Mouse (Mus musculus) embryonic facial prominence, embryonic 15.5 days (tissue): ENCODE measurements at regions not wholly inside any gene's neighbourhood (a gene's known extent, or its start where the extent isn't known, plus 50 kb on each side); places are given as distances from the start of the nearest gene placed in this dataset.

Experiments used
- ATAC-seq: fragments of 200-750 bp; cut with Nextera tagmentation; 2 replicates; pipeline ENCODE4 v1.8.0; 2017; ENCODE audit warnings: low read depth, moderate TSS enrichment; ENCODE audit not compliant: insufficient number of reproducible peaks, low FRiP score, low TSS enrichment
- H3K27ac ChIP-seq: fragments of 300-500 bp; sonication (generic); replicated peaks from 2 replicates; pipeline ENCODE4 v1.5.1; 2015; ENCODE audit warnings: mild to moderate bottlenecking, inconsistent platforms
- H3K27me3 ChIP-seq: fragments of 300-500 bp; sonication (generic); 2 replicates; pipeline ENCODE4 v1.6.1; 2015; ENCODE audit warnings: inconsistent platforms
- H3K36me3 ChIP-seq: fragments of 300-500 bp; sonication (generic); 2 replicates; pipeline ENCODE4 v1.6.1; 2015; ENCODE audit warnings: mild to moderate bottlenecking, inconsistent platforms
- H3K4me1 ChIP-seq: fragments of 300-500 bp; sonication (generic); 2 replicates; pipeline ENCODE4 v1.6.1; 2015; ENCODE audit warnings: inconsistent platforms
- H3K4me2 ChIP-seq: fragments of 300-500 bp; sonication (generic); replicated peaks from 2 replicates; pipeline ENCODE4 v1.6.1; 2015; ENCODE audit warnings: mild to moderate bottlenecking, inconsistent platforms
- H3K4me3 ChIP-seq: fragments of 300-500 bp; sonication (generic); replicated peaks from 2 replicates; pipeline ENCODE4 v1.5.1; 2015; ENCODE audit warnings: mild to moderate bottlenecking, inconsistent platforms
- H3K9ac ChIP-seq: fragments of 300-500 bp; sonication (generic); 2 replicates; pipeline ENCODE4 v1.6.1; 2015; ENCODE audit warnings: inconsistent platforms
- H3K9me3 ChIP-seq: fragments of 300-500 bp; sonication (generic); replicated peaks from 2 replicates; pipeline ENCODE4 v1.6.1; 2016; ENCODE audit warnings: inconsistent platforms
- WGBS: fragments of 180-500 bp; shearing (Covaris S2); methylation state at CpG from one replicate; pipeline ENCODE4 v1.1.7; 2015; 5-methylcytosine and 5-hydroxymethylcytosine counted together

- H3K9me3 ChIP-seq, result no peaks in the 10 kb centered on the region
- H3K4me3 ChIP-seq, result no peak overlapping the region
- ATAC-seq, result no peak
- H3K9ac ChIP-seq, result no peak overlapping the region
- H3K36me3 ChIP-seq, result no peaks in the 10 kb centered on the region
- H3K27ac ChIP-seq, result no peak overlapping the region
- no peaks in the 10 kb centered on the region for H3K27me3 ChIP-seq
- 80% methylated on average over 4 of the region's 4 CpGs for WGBS
- no peak overlapping the region for H3K4me2 ChIP-seq
- H3K4me1 ChIP-seq, result peaks cover 3% of the 10 kb centered on the region; the same call in 1 of the 2 replicates
Measured at GRCm38 (mm10) chr17:88326740-88327123, 113.8 kb upstream of the Foxn2 start.

- Histone ChIP-seq H3K27ac (no peak overlapping the region), H3K9me3 (no peaks in the 10 kb centered on the region), H3K4me1 (peaks cover 3% of the 10 kb centered on the region; the same call in 1 of the 2 replicates), H3K4me2 (no peak overlapping the region), H3K9ac (no peak overlapping the region), H3K4me3 (no peak overlapping the region), H3K27me3 (no peaks in the 10 kb centered on the region), H3K36me3 (no peaks in the 10 kb centered on the region)
- WGBS, result 27% methylated on average over 8 of the region's 8 CpGs
- no peak for ATAC-seq
Measured at GRCm38 (mm10) chr17:88327791-88328190, 112.7 kb upstream of the Foxn2 start.

- Histone ChIP-seq H3K9me3 (no peaks in the 10 kb centered on the region), H3K27ac (no peak overlapping the region), H3K4me3 (no peak overlapping the region), H3K4me1 (peaks cover 3% of the 10 kb centered on the region; the same call in 1 of the 2 replicates), H3K36me3 (no peaks in the 10 kb centered on the region), H3K27me3 (no peaks in the 10 kb centered on the region), H3K4me2 (no peak overlapping the region), H3K9ac (no peak overlapping the region)
- 26% methylated on average over 8 of the region's 8 CpGs for WGBS
- no peak for ATAC-seq
Measured at GRCm38 (mm10) chr17:88328807-88329206, 111.7 kb upstream of the Foxn2 start.

GRCm38 (mm10) chr17:88329715-88330114 lies 110.8 kb upstream of the Foxn2 start:
- Histone ChIP-seq H3K4me3 (no peak overlapping the region), H3K9ac (no peak overlapping the region), H3K36me3 (no peaks in the 10 kb centered on the region), H3K27ac (no peak overlapping the region; the same call in 1 of the 2 replicates), H3K27me3 (no peaks in the 10 kb centered on the region), H3K4me2 (no peak overlapping the region), H3K4me1 (peaks cover 3% of the 10 kb centered on the region; the same call in 1 of the 2 replicates), H3K9me3 (no peaks in the 10 kb centered on the region)
- WGBS, result 49% methylated on average over 9 of the region's 9 CpGs
- no peak; the same call in 1 of the 2 replicates for ATAC-seq

GRCm38 (mm10) chr17:88330129-88330528 lies 110.4 kb upstream of the Foxn2 start:
- H3K36me3 ChIP-seq, result no peaks in the 10 kb centered on the region
- ATAC-seq, result no peak
- H3K4me1 ChIP-seq, result peaks cover 3% of the 10 kb centered on the region; the same call in 1 of the 2 replicates
- no peak overlapping the region for H3K9ac ChIP-seq
- 88% methylated on average over 2 of the region's 2 CpGs for whole genome bisulfite sequencing
- no peaks in the 10 kb centered on the region for H3K27me3 ChIP-seq
- no peaks in the 10 kb centered on the region for H3K9me3 ChIP-seq
- no peak overlapping the region; the same call in 1 of the 2 replicates for H3K27ac ChIP-seq
- no peak overlapping the region for H3K4me3 ChIP-seq
- H3K4me2 ChIP-seq, result no peak overlapping the region

- no peak overlapping the region for H3K4me3 ChIP-seq
- peaks cover 3% of the 10 kb centered on the region; the same call in 1 of the 2 replicates for H3K4me1 ChIP-seq
- WGBS, result 54% methylated on average over 4 of the region's 4 CpGs
- H3K36me3 ChIP-seq, result no peaks in the 10 kb centered on the region
- no peak overlapping the region for H3K27ac ChIP-seq
- no peak overlapping the region for H3K4me2 ChIP-seq
- ATAC-seq, result no peak
- H3K9ac ChIP-seq, result no peak overlapping the region
- no peaks in the 10 kb centered on the region for H3K9me3 ChIP-seq
- no peaks in the 10 kb centered on the region for H3K27me3 ChIP-seq
Measured at GRCm38 (mm10) chr17:88333816-88334215, 106.7 kb upstream of the Foxn2 start.

- Histone ChIP-seq H3K36me3 (no peaks in the 10 kb centered on the region), H3K9me3 (no peaks in the 10 kb centered on the region), H3K4me2 (no peak overlapping the region), H3K9ac (no peak overlapping the region), H3K27me3 (no peaks in the 10 kb centered on the region), H3K4me3 (no peak overlapping the region), H3K4me1 (no peaks in the 10 kb centered on the region), H3K27ac (no peak overlapping the region)
- no peak for ATAC-seq
- WGBS, result 70% methylated on average over 5 of the region's 5 CpGs
Measured at GRCm38 (mm10) chr17:88335271-88335670, 105.2 kb upstream of the Foxn2 start.

GRCm38 (mm10) chr17:88336140-88336769 lies 104.3 kb upstream of the Foxn2 start:
- 59% methylated on average over 3 of the region's 3 CpGs for WGBS
- H3K27me3 ChIP-seq, result no peaks in the 10 kb centered on the region
- no peak overlapping the region for H3K9ac ChIP-seq
- no peak overlapping the region for H3K27ac ChIP-seq
- no peaks in the 10 kb centered on the region for H3K36me3 ChIP-seq
- ATAC-seq, result no peak
- no peak overlapping the region for H3K4me2 ChIP-seq
- no peaks in the 10 kb centered on the region for H3K9me3 ChIP-seq
- no peaks in the 10 kb centered on the region for H3K4me1 ChIP-seq
- H3K4me3 ChIP-seq, result no peak overlapping the region

- Histone ChIP-seq H3K27me3 (no peaks in the 10 kb centered on the region), H3K9ac (no peak overlapping the region), H3K4me1 (no peaks in the 10 kb centered on the region), H3K27ac (no peak overlapping the region), H3K4me2 (no peak overlapping the region), H3K9me3 (no peaks in the 10 kb centered on the region), H3K36me3 (no peaks in the 10 kb centered on the region), H3K4me3 (no peak overlapping the region)
- WGBS, result 78% methylated on average over 8 of the region's 8 CpGs
- ATAC-seq, result no peak
Measured at GRCm38 (mm10) chr17:88337649-88338404, 102.7 kb upstream of the Foxn2 start.

GRCm38 (mm10) chr17:88341141-88341540 lies 99.4 kb upstream of the Foxn2 start:
- no peaks in the 10 kb centered on the region for H3K9me3 ChIP-seq
- no peak overlapping the region for H3K27ac ChIP-seq
- no peak for ATAC-seq
- no peak overlapping the region for H3K4me3 ChIP-seq
- WGBS, result 51% methylated on average over 5 of the region's 5 CpGs
- no peaks in the 10 kb centered on the region for H3K27me3 ChIP-seq
- H3K4me2 ChIP-seq, result no peak overlapping the region
- no peak overlapping the region for H3K9ac ChIP-seq
- no peaks in the 10 kb centered on the region for H3K4me1 ChIP-seq
- no peaks in the 10 kb centered on the region for H3K36me3 ChIP-seq

- WGBS, result 49% methylated on average over 5 of the region's 5 CpGs
- no peak overlapping the region for H3K4me3 ChIP-seq
- H3K36me3 ChIP-seq, result no peaks in the 10 kb centered on the region
- no peak for ATAC-seq
- H3K4me1 ChIP-seq, result no peaks in the 10 kb centered on the region
- H3K27me3 ChIP-seq, result no peaks in the 10 kb centered on the region
- H3K4me2 ChIP-seq, result no peak overlapping the region
- no peaks in the 10 kb centered on the region for H3K9me3 ChIP-seq
- H3K9ac ChIP-seq, result no peak overlapping the region
- H3K27ac ChIP-seq, result no peak overlapping the region
Measured at GRCm38 (mm10) chr17:88341599-88341998, 98.9 kb upstream of the Foxn2 start.
